Mouse (Mus musculus): ENCODE measurements at regions not wholly inside any gene's neighbourhood (a gene's known extent, or its start where the extent isn't known, plus 50 kb on each side); places are given as distances from the start of the nearest gene placed in this dataset.

DNA sequence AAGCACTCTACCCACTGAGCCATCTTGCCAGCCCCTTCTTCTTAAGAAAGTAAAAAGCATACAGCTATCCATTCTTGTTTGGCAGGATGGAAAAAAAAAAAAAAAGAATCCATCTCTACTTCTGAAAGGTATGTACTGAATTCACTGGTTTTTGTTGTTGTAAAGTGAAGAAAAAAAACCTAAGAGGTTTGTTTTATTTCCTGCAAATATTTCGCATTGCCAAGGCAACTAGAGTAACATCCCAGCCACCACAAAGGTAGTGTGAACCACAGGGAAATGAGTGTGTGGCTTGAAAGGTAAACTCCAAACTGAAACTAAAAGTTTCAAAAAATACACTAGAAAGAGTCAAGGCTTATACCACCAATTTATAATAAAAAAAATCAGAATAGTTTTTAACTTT, 361.0 kb upstream of the 4930412O13Rik start:
- H3K9me3 ChIP-seq (replicated peaks; ENCODE audit: low read length), result no peaks in the 10 kb centered on the region
- no peak overlapping the region for H3K4me2 ChIP-seq (ENCODE audit: insufficient read depth, low read depth, poor library complexity, severe bottlenecking)
- H3K9ac ChIP-seq (ENCODE audit: insufficient read depth, low read depth), result no peak overlapping the region
- no peak for DNase-seq (ENCODE audit: extremely low read depth)
- dilution Hi-C loops (cut with MboI; ENCODE audit: extremely low pct_ligation_motif_present, extremely low pct_unique_long_range_greater_than_20kb, low sequenced_read_pairs) (no loop called here), in situ Hi-C loops (cut with MboI; ENCODE audit: low pct_ligation_motif_present, low pct_unique_long_range_greater_than_20kb, low sequenced_read_pairs) (no loop called here)
- TF ChIP-seq USF1 (IDR thresholded peaks at IDR 0.05; ENCODE audit: low read depth, low read length), result no peak
- no peak for TF ChIP-seq ZC3H11A (IDR thresholded peaks at IDR 0.05; ENCODE audit: low read depth, low read length)
- no peak for TF ChIP-seq ZNF384 (IDR thresholded peaks at IDR 0.05; ENCODE audit: low read depth, low read length)
- no peak for TF ChIP-seq JUND (conservative IDR thresholded peaks at IDR 0.05; ENCODE audit: low read depth, low read length)
- TF ChIP-seq ZMIZ1 (IDR thresholded peaks at IDR 0.05; ENCODE audit: low read depth, low read length), result no peak
- no peak for TF ChIP-seq CTCF (conservative IDR thresholded peaks at IDR 0.05 in 1 of 2, IDR thresholded peaks at IDR 0.05 in 1 of 2; ENCODE audit: low read depth in 2 of 2, low read length in 2 of 2)
- TF ChIP-seq CHD1 (IDR thresholded peaks at IDR 0.05; ENCODE audit: low read depth, low read length), result no peak
- TF ChIP-seq TBP (conservative IDR thresholded peaks at IDR 0.05; ENCODE audit: low read depth, low read length), result no peak
- no peak for TF ChIP-seq BHLHE40 (IDR thresholded peaks at IDR 0.05; ENCODE audit: low read depth, low read length)
- no peak for TF ChIP-seq USF2 (conservative IDR thresholded peaks at IDR 0.05; ENCODE audit: low read depth, low read length)
- TF ChIP-seq IRF4 (IDR thresholded peaks at IDR 0.05; ENCODE audit: low read depth, low read length), result no peak
- no peak for TF ChIP-seq NELFE (IDR thresholded peaks at IDR 0.05; ENCODE audit: low read depth, low read length)
- TF ChIP-seq MAZ (IDR thresholded peaks at IDR 0.05; ENCODE audit: low read depth, low read length), result no peak
- no peak for TF ChIP-seq EP300 (IDR thresholded peaks at IDR 0.05; ENCODE audit: low read length)
- no peak for TF ChIP-seq POLR2AphosphoS2 (IDR thresholded peaks at IDR 0.05; ENCODE audit: low read depth, low read length)
- no peak for TF ChIP-seq MEF2A (IDR thresholded peaks at IDR 0.05; ENCODE audit: borderline replicate concordance, low read depth, low read length)
- TF ChIP-seq JUN (IDR thresholded peaks at IDR 0.05; ENCODE audit: insufficient read depth, low read depth, low read length), result no peak
- no peak for TF ChIP-seq NRF1 (IDR thresholded peaks at IDR 0.05; ENCODE audit: low read depth, low read length)
- TF ChIP-seq MXI1 (IDR thresholded peaks at IDR 0.05; ENCODE audit: low read depth, low read length), result no peak
- no peak for TF ChIP-seq POLR2A (IDR thresholded peaks at IDR 0.05; ENCODE audit: low read depth, low read length)
- H3K4me1 ChIP-seq (ENCODE audit: control insufficient read depth in 1 of 2, insufficient read depth in 2 of 2), result no peaks in the 10 kb centered on the region
- no peaks in the 10 kb centered on the region for H3K27me3 ChIP-seq (replicated peaks)
- H3K27ac ChIP-seq (ENCODE audit: insufficient read depth, low read depth), result no peak overlapping the region
- H3K79me2 ChIP-seq (replicated peaks; ENCODE audit: control insufficient read depth, extremely low read depth, insufficient read depth, poor library complexity, severe bottlenecking), result no peaks in the 10 kb centered on the region
- H3K36me3 ChIP-seq (replicated peaks in 1 of 2; ENCODE audit: control insufficient read depth in 1 of 2, insufficient read depth in 1 of 2, low read length in 1 of 2), result no peaks in the 10 kb centered on the region
- no peak overlapping the region for H3K4me3 ChIP-seq (replicated peaks in 1 of 3; ENCODE audit: low read depth in 2 of 3, low read length in 2 of 3, poor library complexity in 1 of 3)

DNA sequence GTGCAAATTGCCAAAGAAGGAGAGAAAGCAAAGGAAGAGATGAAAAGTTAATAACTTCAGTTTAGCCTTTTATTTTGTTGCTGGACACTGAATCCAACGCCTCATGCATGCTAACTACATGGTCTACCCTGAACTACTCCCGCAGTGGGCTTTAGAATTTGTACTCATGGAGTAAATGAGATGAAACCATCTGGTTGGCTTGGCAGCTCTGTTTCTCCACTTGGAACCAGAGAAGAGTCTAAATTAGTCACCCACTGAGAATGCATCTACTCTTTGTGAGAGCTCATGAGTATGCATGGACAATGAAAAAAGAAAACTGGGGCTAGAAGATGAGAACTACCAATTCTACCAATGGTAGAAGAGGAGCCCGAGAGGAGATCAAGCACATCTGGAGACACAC, 355.1 kb upstream of the 4930412O13Rik start:
- no peak overlapping the region for H3K27ac ChIP-seq (ENCODE audit: insufficient read depth, low read depth)
- no peak for TF ChIP-seq JUN (IDR thresholded peaks at IDR 0.05; ENCODE audit: insufficient read depth, low read depth, low read length)
- no peak for TF ChIP-seq POLR2A (IDR thresholded peaks at IDR 0.05; ENCODE audit: low read depth, low read length)
- TF ChIP-seq ZC3H11A (IDR thresholded peaks at IDR 0.05; ENCODE audit: low read depth, low read length), result no peak
- TF ChIP-seq RCOR1 (conservative IDR thresholded peaks at IDR 0.05; ENCODE audit: low read depth, low read length), result no peak
- no peak for TF ChIP-seq HCFC1 (IDR thresholded peaks at IDR 0.05; ENCODE audit: low read depth, low read length)
- TF ChIP-seq SIN3A (IDR thresholded peaks at IDR 0.05; ENCODE audit: low read length), result no peak
- no peak for TF ChIP-seq MXI1 (IDR thresholded peaks at IDR 0.05; ENCODE audit: low read depth, low read length)
- no peak for TF ChIP-seq MEF2A (IDR thresholded peaks at IDR 0.05; ENCODE audit: borderline replicate concordance, low read depth, low read length)
- no peak for TF ChIP-seq USF1 (IDR thresholded peaks at IDR 0.05; ENCODE audit: low read depth, low read length)
- no peak for TF ChIP-seq MAX (IDR thresholded peaks at IDR 0.05; ENCODE audit: low read length)
- TF ChIP-seq TBP (conservative IDR thresholded peaks at IDR 0.05; ENCODE audit: low read depth, low read length), result no peak
- TF ChIP-seq ELF1 (IDR thresholded peaks at IDR 0.05; ENCODE audit: low read depth, low read length), result no peak
- TF ChIP-seq JUND (conservative IDR thresholded peaks at IDR 0.05; ENCODE audit: low read depth, low read length), result no peak
- TF ChIP-seq NELFE (IDR thresholded peaks at IDR 0.05; ENCODE audit: low read depth, low read length), result no peak
- TF ChIP-seq UBTF (IDR thresholded peaks at IDR 0.05; ENCODE audit: low read depth, low read length), result no peak
- TF ChIP-seq CHD1 (IDR thresholded peaks at IDR 0.05; ENCODE audit: low read depth, low read length), result no peak
- no peak for TF ChIP-seq RAD21 (IDR thresholded peaks at IDR 0.05; ENCODE audit: low read depth, low read length)
- TF ChIP-seq POLR2AphosphoS2 (IDR thresholded peaks at IDR 0.05; ENCODE audit: low read depth, low read length), result no peak
- no peak for TF ChIP-seq KAT2A (IDR thresholded peaks at IDR 0.05; ENCODE audit: insufficient replicate concordance, low read length)
- no peaks in the 10 kb centered on the region for H3K36me3 ChIP-seq (replicated peaks in 1 of 2; ENCODE audit: control insufficient read depth in 1 of 2, insufficient read depth in 1 of 2, low read length in 1 of 2)
- H3K27me3 ChIP-seq (replicated peaks), result no peaks in the 10 kb centered on the region
- no peak for DNase-seq (ENCODE audit: extremely low read depth)
- H3K79me2 ChIP-seq (replicated peaks; ENCODE audit: control insufficient read depth, extremely low read depth, insufficient read depth, poor library complexity, severe bottlenecking), result no peaks in the 10 kb centered on the region
- H3K4me1 ChIP-seq (ENCODE audit: control insufficient read depth in 1 of 2, insufficient read depth in 2 of 2), result no peaks in the 10 kb centered on the region
- H3K4me3 ChIP-seq (replicated peaks in 1 of 3; ENCODE audit: low read depth in 2 of 3, low read length in 2 of 3, poor library complexity in 1 of 3), result no peak overlapping the region
- dilution Hi-C loops (cut with MboI; ENCODE audit: extremely low pct_ligation_motif_present, extremely low pct_unique_long_range_greater_than_20kb, low sequenced_read_pairs) (no loop called here), in situ Hi-C loops (cut with MboI; ENCODE audit: low pct_ligation_motif_present, low pct_unique_long_range_greater_than_20kb, low sequenced_read_pairs) (no loop called here)
- H3K4me2 ChIP-seq (ENCODE audit: insufficient read depth, low read depth, poor library complexity, severe bottlenecking), result no peak overlapping the region
- H3K9ac ChIP-seq (ENCODE audit: insufficient read depth, low read depth), result no peak overlapping the region
- H3K9me3 ChIP-seq (replicated peaks; ENCODE audit: low read length), result no peaks in the 10 kb centered on the region
